Mouse (Mus musculus) adrenal gland, adult (tissue): ENCODE data around the gene Mllt1.
"Not testable (repeated sequence)": the region's sequence is repeated elsewhere in the genome, so short reads cannot be mapped to it uniquely, and the experiment has no call there.

ENCODE experiments used
- DNase-seq, 2 experiments: peaks; one replicate each; pipeline ENCODE4 v3.0.0; 2022 to 2023; ENCODE audit warnings: low spot score in 1 of 2; ENCODE audit not compliant: inconsistent age in 2 of 2

Mllt1 gene

GRCm38 (mm10) chr17:56936731-56937130, 1.5 kb upstream of the Mllt1 start:
- no peak for DNase-seq

DNA sequence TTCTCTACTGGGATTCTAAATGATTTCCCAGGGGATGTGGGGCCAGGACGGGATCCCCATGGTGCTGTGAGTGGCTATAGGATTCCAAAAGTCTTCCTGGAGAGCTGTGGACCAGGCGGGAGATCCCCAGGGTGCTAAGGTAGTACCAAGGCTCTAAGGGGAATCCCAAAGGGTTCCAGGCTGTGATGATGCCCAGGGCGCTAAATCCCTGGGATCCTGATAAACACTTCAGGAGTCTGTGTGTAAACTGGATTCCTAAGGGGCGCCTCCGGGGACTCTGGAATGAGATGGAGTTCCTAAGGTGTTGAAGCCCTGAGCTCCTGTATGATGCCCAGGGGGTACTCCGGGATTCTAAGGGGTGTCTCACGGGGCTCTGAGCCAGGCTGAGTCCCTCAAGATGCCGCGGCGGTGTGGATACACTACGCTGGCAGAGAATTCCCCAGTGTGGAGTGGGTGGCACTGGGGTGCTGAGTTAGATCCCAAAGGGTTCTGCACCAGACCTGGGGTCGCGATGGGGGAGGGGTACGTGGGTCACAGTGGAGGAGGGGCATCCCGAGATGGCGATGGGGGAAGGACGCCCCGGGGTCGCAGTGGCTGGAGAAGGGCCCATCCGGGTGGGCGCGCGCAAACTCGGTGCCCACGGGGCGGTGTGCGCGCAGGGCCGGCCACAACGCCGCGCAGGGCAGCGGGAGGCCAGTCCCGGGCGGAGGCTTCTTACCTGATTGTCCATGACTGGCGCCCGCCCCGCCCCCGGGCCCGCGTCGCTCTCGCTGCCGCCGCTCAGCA, 477 bp downstream of the Mllt1 start:
- no peak for DNase-seq

GRCm38 (mm10) chr17:56933395-56933794, 1.8 kb downstream of the Mllt1 start:
- DNase-seq: no peak

GRCm38 (mm10) chr17:56930026-56930425, 5.2 kb downstream of the Mllt1 start:
- peak in 1 of 2 experiments; percentile 66 for DNase-seq

GRCm38 (mm10) chr17:56929530-56929929, 5.7 kb downstream of the Mllt1 start:
- DNase-seq: no peak

DNA sequence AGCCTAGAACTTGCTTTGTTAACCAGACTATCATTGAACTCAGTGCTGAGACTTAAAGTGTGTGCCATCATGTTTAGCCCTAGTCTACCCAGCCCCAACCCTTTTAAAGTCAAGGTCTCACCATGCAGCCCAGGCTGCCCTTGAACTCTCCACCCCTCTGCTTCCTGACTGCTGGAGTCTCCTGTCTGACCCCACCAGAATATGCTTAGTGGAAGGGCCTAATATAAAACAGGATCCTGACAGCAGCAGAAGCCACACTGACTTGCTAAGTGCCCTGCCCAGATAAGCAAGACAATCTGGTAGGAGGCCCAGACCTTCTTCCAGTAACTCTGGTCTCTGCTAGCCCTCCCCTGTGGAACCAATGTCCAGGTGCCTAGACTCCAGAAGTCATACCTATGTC, 6.1 kb downstream of the Mllt1 start:
- DNase-seq: peak; percentile 43 to 68

DNA sequence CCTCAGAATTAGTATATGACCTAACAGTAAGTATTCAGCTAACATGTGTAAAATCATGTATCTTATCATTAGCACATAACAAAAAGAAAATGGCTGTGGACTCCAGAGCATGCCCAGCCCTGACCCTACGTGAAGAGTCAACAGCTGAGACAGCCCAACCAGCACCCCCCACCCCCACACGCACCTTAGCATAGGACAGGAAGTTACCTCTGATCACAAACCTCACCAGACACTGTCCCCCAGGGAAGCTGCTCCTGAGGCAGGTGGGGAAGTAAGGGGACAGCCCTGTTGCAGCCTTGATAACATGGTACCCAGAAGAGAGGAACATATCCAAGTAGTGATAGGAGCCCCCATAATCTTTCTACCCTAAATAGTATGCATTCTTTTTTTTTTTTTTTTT, 9.2 kb downstream of the Mllt1 start:
- no peak for DNase-seq

GRCm38 (mm10) chr17:56919725-56920124, 15.5 kb downstream of the Mllt1 start:
- DNase-seq: no peak

DNA sequence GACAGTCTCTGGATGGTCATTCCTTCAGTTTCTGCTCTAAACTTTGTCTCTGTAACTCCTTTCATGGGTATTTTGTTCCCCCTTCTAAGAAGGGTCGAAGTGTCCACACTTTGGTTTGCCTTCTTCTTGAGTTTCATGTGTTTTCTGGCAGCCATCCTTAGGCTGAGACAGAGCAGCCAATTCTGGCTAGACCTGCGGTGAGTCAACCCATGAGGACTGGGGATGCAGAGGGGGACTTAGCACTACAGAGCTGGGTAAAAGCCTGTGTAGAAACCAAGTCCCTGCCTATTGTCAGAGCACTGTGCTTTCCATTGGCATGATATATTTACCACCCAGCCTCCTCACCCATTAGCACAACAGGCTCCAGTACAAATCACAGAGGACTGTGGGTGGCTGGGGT, 18.0 kb downstream of the Mllt1 start:
- no peak for DNase-seq

GRCm38 (mm10) chr17:56913444-56913843, 21.8 kb downstream of the Mllt1 start:
- no peak for DNase-seq

DNA sequence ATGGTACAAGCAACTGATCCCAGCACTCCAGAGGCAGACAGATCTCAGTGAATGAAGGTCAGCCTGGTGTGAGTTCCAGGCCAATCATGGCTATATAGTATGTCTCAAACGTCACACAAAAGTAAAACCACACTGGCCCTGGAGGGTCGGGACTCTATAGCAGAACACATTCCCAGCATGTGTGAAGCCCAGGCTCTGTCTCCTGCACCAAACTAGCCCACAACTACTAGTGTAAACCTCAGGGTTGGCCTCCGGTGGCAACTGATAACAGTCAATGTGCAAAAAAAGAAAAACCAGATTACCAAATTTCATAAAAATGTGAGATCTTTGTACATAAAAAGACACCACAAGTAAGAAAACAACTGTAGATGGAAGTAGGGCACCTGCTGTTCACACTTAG, 22.2 kb downstream of the Mllt1 start:
- no peak for DNase-seq

GRCm38 (mm10) chr17:56909764-56910163, 25.5 kb downstream of the Mllt1 start:
- not testable (repeated sequence) for DNase-seq

- peak in 1 of 2 experiments; percentile 29 for DNase-seq
These were observed 27.3 kb downstream of the Mllt1 start for GRCm38 (mm10) chr17:56907887-56908286.

DNA sequence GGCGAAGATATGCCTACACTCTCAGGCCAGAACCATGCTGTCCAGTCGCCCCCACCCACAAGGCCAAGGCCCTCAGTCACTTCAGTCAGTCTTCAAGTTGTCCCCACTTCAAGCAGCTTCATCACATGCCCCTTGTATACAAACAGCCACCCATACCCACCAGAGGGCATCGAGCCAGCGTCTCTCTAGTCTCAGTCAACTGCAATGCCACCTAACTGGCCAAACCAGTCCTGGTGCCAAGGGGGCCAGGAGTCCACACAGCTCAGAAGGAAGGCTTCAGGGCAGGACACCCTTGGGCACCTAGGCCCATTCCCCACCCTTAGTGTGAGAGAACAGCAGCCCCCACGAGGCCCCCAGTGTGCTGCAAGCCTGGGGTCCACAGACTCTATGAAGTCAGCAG, 28.1 kb downstream of the Mllt1 start:
- peak in 1 of 2 experiments; percentile 40 for DNase-seq

GRCm38 (mm10) chr17:56906166-56906565, 29.0 kb downstream of the Mllt1 start:
- peak in 1 of 2 experiments; percentile 76 for DNase-seq

GRCm38 (mm10) chr17:56902698-56903097, 32.5 kb downstream of the Mllt1 start:
- DNase-seq: peak in 1 of 2 experiments; percentile 72

- DNase-seq: peak; percentile 79 to 93
These were observed 37.5 kb downstream of the Mllt1 start for GRCm38 (mm10) chr17:56897630-56898195.

DNA sequence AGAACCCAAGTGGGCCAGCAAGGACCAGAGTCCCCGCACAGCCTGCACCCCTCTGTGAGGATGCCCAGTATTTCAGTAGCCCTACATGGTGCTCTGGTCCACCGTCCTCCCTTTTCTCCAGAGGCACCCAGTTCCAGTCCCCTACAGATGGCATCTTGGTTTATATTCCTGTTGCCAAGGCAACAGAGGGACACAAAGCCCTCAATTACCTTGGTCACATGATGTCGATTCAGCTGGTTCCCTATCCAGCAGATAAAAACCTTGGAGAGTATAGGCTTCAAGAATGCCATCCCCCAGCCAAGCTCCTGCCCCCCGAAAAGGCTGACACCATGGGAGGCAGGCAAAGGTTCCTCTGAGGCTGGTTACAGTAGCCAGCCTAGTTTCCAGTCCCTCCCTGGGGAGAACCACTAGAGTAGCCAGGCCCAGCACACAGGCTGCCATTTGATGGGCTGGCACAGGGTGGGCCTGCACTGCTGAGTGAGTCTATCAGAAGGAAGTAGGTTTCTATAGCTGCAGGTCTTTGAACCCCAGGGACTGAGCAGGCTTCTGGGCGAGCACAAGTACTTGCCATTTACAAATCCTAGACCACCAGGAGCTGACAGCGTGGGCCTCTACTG, 38.6 kb downstream of the Mllt1 start:
- DNase-seq: no peak

DNA sequence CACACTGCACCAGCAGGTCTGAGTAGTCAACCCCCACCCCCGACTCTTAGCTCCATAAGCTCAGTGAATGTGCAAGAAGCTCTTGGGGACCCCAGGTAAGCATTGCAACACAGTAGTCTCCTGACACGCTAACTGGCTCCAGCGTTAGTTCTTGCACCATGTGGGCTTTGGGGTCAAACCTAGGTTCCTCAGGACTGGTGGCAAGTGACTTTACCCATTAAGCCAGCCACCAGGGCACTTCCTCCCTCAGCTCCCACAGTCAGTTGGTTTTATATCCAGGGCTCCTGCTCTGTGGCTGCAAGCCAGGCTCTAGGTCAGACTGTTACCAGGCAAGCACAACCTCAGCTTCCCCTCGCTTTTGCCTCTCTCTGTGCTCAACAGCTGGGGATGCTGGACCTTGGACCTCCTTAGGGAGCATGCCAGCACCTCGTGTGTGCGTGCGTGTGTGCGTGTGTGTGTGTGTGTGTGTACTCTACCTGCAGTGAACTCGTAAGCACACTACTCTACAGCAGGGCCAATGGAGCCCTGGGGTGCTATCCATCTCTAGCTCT, 39.8 kb downstream of the Mllt1 start:
- no peak for DNase-seq

DNA sequence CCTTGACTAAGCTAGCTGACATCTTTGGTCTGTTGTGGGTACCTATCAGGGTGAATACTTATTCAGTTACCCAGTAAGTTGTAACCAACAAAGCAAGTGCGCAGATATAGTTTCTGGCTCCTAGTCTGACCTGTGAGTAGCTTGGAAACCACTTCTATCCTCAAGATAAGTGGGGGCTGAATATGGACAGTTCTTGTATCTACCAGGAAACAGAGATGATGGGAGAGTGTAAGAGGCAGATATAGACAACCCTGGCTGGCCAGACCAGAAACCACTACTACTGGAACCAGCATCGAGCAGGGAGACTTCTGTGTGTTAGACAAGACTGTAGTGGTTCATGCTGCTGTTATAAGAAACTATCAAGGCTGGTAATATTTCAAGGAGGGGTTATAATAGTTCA, 45.2 kb downstream of the Mllt1 start:
- no peak for DNase-seq

- peak in 1 of 2 experiments; percentile 32 for DNase-seq
These were observed 47.2 kb downstream of the Mllt1 start for GRCm38 (mm10) chr17:56888050-56888449.

DNA sequence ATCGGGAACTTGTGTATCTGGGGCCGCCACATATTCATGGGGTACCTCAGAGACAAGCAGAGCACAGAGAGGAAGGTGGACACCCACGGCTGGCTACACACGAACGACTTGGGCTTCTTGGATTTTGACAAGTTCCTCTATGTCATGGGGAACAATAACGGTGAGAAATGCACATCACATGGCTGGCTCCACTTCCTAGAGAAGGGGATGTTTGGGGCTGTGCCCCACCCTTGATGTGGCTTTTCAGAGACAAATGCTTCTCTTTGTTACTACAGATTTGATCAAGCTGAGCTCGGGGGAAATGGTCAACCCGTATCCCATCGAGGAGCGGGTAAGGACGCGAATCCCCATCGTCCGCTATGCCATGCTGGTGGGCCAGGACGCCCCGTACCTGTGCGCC, 50.4 kb downstream of the Mllt1 start:
- DNase-seq: peak in 1 of 2 experiments; percentile 19
